ENCODE assay signal across 9 mouse cellular contexts in the genomic region with DNA sequence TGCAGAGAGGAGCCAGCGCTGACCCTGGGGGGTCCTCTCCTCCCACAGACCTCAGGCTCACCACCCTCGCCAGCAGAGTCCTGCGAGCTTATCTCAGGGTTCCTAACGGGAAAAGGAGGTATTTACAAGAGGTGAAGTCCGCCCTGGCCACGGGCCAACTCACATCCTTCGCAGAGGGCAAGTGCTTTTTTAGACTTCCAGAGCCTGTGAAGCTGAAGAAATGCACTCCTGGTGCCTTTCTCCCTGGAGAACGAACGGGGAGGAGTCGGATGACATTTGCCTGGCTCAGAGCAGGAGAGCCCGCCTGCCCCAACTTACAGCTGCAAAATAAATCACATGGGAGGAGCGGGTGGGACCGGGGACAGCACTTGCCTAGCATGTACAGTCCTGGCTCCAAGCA. TPM values are rescaled to one million over a fixed set of nuclear protein-coding genes. Genes with fewer than 3 reads are reported as not detected.
A peak's percentile ranks its signal among the peaks of the same experiment; 100 is the strongest.
DNase-seq lines count a peak whose midpoint lies in the region; ATAC-seq lines count a peak whose summit lies in the region.
"Had no signal": no experiment of that assay in that cellular context is flagged by ENCODE, and none has a peak within 500 bp of the region (broad histone marks: within the 10 kb centered on the region; RNA-seq: fewer than 3 reads in every experiment).

No protein-coding gene starts in this region.

- H3K9me3 ChIP-seq in heart, embryonic 12.5 days (replicated peaks), result no peaks in the 10 kb centered on the region
- H3K9me3 ChIP-seq: hindbrain, embryonic 15.5 days had no signal

- H3K4me1 ChIP-seq in heart, embryonic 12.5 days (replicated peaks), result peaks cover 12% of the 10 kb centered on the region

- H3K9ac ChIP-seq in heart, embryonic 12.5 days, result no peak overlapping the region
- H3K9ac ChIP-seq: hindbrain, embryonic 15.5 days had no signal

- DNase-seq in adrenal gland, adult 2 months, result peak; percentile 20
- DNase-seq in adrenal gland, adult 8-10 months, result no peak
- peak; percentile 54 for DNase-seq in adrenal gland, postnatal 14 days
- DNase-seq in kidney, postnatal 4 days, result peak; percentile 66 to 70
- no peak for DNase-seq in adipocyte (ENCODE audit: low spot score)

- no peak overlapping the region for H3K4me2 ChIP-seq in heart, embryonic 12.5 days
- H3K4me2 ChIP-seq: hindbrain, embryonic 15.5 days had no signal

- peak; percentile 39; the same call in 1 of the 2 replicates for ATAC-seq in heart, embryonic 12.5 days (ENCODE audit: insufficient number of reproducible peaks, low FRiP score)
- no peak for ATAC-seq in erythroblast, adult 5-6 weeks (replicated peaks; ENCODE audit: low FRiP score, poor library complexity, severe bottlenecking)
- no peak for ATAC-seq in activated CD4-positive, CD25-positive, alpha-beta regulatory T cell, adult 4 months

- H3K27ac ChIP-seq in heart, embryonic 12.5 days (ENCODE audit: poor library complexity, severe bottlenecking), result no peak overlapping the region
- H3K27ac ChIP-seq: hindbrain, embryonic 15.5 days had no signal

- 9% methylated on average over 13 of the region's 13 CpGs for WGBS in heart, embryonic 12.5 days

- peaks cover 75% of the 10 kb centered on the region for H3K27me3 ChIP-seq in heart, embryonic 12.5 days (replicated peaks)
- H3K27me3 ChIP-seq: hindbrain, embryonic 15.5 days had no signal

- no peak overlapping the region for H3K4me3 ChIP-seq in heart, embryonic 12.5 days
- H3K4me3 ChIP-seq: hindbrain, embryonic 15.5 days had no signal

- H3K36me3 ChIP-seq in heart, embryonic 12.5 days, result no peaks in the 10 kb centered on the region
- H3K36me3 ChIP-seq: hindbrain, embryonic 15.5 days had no signal

RNA-seq across cellular contexts. Expression of gene Foxf1, which starts 56.4 kb away (rescaled TPM):
- total RNA-seq in adrenal gland, adult 2 months (2021), result under 1 TPM; 0.52 to 0.73 TPM
- 0.92 and 2.3 TPM in 2 replicates for polyA plus RNA-seq in adrenal gland, adult 2 months (2012; rRNA removed)
- total RNA-seq in adrenal gland, adult 8-10 months (2022), result under 1 TPM; 0.17 to 0.46 (median 0.29) TPM
- total RNA-seq in adrenal gland, postnatal 14 days (2021), result 1.1 and 1.2 TPM in 2 replicates
- polyA plus RNA-seq in heart, embryonic 12.5 days (2016; fragmentation: Nextera tagmentation; extraction: Ambion mirVana), result 0.68 and 3.7 TPM in 2 replicates
- total RNA-seq in erythroblast, adult 5-6 weeks (2015; ENCODE audit: low replicate concordance), result not detected in 2 replicates
- total RNA-seq in erythroblast, adult 5-6 weeks (2017; ENCODE audit: low replicate concordance), result not detected in 2 replicates
- not detected for polyA plus RNA-seq in activated CD4-positive, CD25-positive, alpha-beta regulatory T cell, adult 4 months (2017; shearing (Covaris generic))

Comparison
In these comparisons a context has a peak if more than half of its experiments do, and no peak if none do; other contexts are left out.
1. DNase-seq: peak in adrenal gland, adult 2 months (single experiment), adrenal gland, postnatal 14 days (single experiment) and kidney, postnatal 4 days (2 of 2); none in adrenal gland, adult 8-10 months (single experiment) and adipocyte (single experiment).